Mouse (Mus musculus) embryonic facial prominence, embryonic 15.5 days (tissue): ENCODE results near the gene Matk. TPM values are rescaled to one million over a fixed set of nuclear protein-coding genes. Genes with fewer than 3 reads are reported as not detected.

Experiments
- ATAC-seq: fragments of 200-750 bp; cut with Nextera tagmentation; 2 replicates; pipeline ENCODE4 v1.8.0; 2017; ENCODE audit warnings: low read depth, moderate TSS enrichment; ENCODE audit not compliant: insufficient number of reproducible peaks, low FRiP score, low TSS enrichment
- H3K27ac ChIP-seq: fragments of 300-500 bp; sonication (generic); replicated peaks from 2 replicates; pipeline ENCODE4 v1.5.1; 2015; ENCODE audit warnings: mild to moderate bottlenecking, inconsistent platforms
- H3K27me3 ChIP-seq: fragments of 300-500 bp; sonication (generic); 2 replicates; pipeline ENCODE4 v1.6.1; 2015; ENCODE audit warnings: inconsistent platforms
- H3K36me3 ChIP-seq: fragments of 300-500 bp; sonication (generic); 2 replicates; pipeline ENCODE4 v1.6.1; 2015; ENCODE audit warnings: mild to moderate bottlenecking, inconsistent platforms
- H3K4me1 ChIP-seq: fragments of 300-500 bp; sonication (generic); 2 replicates; pipeline ENCODE4 v1.6.1; 2015; ENCODE audit warnings: inconsistent platforms
- H3K4me2 ChIP-seq: fragments of 300-500 bp; sonication (generic); replicated peaks from 2 replicates; pipeline ENCODE4 v1.6.1; 2015; ENCODE audit warnings: mild to moderate bottlenecking, inconsistent platforms
- H3K4me3 ChIP-seq: fragments of 300-500 bp; sonication (generic); replicated peaks from 2 replicates; pipeline ENCODE4 v1.5.1; 2015; ENCODE audit warnings: mild to moderate bottlenecking, inconsistent platforms
- H3K9ac ChIP-seq: fragments of 300-500 bp; sonication (generic); 2 replicates; pipeline ENCODE4 v1.6.1; 2015; ENCODE audit warnings: inconsistent platforms
- H3K9me3 ChIP-seq: fragments of 300-500 bp; sonication (generic); replicated peaks from 2 replicates; pipeline ENCODE4 v1.6.1; 2016; ENCODE audit warnings: inconsistent platforms
- WGBS: fragments of 180-500 bp; shearing (Covaris S2); methylation state at CpG from one replicate; pipeline ENCODE4 v1.1.7; 2015; 5-methylcytosine and 5-hydroxymethylcytosine counted together
- polyA plus RNA-seq: library from polyadenylated mRNA; unstranded; fragments of >200 nt; fragmentation: Nextera tagmentation; extraction: Ambion mirVana; gene quantifications from 2 replicates; pipeline ENCODE4 v1.2.1, GENCODE M21; 2015

Gene Matk
- polyA plus RNA-seq, 1 experiment from 2014 or later, result 9.1 TPM

DNA sequence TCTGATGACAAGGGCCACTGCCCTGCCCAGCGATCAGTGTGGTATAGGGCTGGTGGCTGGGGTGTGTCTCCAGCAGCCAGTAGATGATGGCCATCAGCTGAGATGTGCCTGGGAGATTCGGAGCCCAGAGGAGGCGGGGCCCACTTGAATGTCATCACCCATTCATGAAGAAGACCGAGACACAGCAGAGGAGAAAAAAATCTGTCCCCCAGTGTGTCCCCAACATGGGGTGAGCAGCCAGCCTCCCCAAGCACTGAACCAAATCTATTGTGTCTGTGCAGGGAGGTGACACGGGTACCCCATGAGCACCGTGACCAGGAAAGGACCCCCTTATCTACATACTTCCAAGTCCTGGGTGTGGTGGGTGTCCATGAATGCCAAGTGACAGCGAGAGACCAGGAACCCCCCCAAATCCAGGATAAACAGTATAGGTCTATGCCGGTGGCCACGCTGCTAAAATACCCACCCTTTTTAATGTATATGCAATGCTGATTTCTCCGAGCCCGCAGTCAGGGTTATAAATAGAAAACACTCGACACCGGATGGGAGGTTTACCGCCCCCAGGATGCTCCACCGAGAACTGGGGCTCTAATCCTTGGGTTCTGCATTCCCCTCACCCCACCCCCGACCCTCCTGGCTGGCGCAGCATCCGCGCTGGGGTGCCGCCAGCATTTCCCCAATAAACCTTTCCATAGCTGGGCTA is 22.8 kb upstream of the Matk start:
- no peaks in the 10 kb centered on the region for H3K9me3 ChIP-seq
- ATAC-seq, result no peak
- no peaks in the 10 kb centered on the region for H3K36me3 ChIP-seq
- WGBS, result 12% methylated on average over 20 of the region's 20 CpGs
- no peak overlapping the region for H3K27ac ChIP-seq
- H3K27me3 ChIP-seq, result peaks cover 35% of the 10 kb centered on the region
- H3K4me2 ChIP-seq, result peak overlapping the region; percentile 34
- no peak overlapping the region for H3K9ac ChIP-seq
- H3K4me1 ChIP-seq, result peaks cover 25% of the 10 kb centered on the region
- H3K4me3 ChIP-seq, result peak overlapping the region; percentile 15

DNA sequence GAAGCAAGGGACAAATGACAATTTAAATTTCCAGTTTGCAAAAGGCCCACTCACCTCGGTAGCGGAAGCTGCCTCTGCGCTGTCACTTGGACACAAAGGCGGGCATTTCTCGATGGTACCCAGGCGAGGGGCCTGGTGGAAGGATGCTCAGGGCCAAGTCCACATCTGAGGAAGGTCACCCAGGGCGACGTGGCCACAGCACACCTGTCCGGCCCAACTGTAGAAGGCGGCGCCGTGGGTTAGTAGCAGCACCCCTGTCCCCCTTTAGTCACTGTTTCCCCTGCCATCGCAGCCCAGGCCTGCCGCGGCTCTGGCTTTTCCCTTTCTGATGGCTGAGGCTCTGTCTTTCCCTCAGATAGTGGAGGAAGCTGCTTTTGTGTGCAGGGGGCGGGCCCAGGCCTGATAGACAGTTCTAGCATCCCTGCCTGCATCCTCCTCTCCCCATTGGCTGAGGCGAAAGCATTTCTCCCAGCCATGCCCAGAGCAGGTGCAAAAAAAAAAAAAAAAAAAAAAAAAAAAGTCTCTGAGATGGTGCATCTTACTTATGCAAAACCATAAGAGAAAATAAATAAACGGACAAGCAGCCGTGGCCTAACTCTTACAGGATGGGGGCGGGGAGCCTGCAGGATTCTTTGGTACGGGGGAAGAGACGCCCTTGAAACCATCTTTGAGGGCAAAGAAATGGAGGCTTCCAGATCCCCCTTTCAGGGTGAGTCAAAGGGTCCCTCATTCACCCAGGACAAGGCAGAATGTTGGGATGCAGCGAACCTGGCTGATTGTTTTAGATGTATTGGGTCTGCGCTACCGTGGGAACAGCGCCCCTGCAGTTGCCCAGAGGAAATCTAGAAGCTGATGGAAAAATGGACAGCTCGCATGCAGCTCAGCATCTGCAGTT is 22.1 kb upstream of the Matk start, which contains the start of gene Atcay:
Atcay (minus strand) TSS at position 396 of the 895 bp plus-strand sequence.
- 7% methylated on average over 27 of the region's 27 CpGs for WGBS
- no peak within 1 kb of the TSS for H3K27ac ChIP-seq
- peaks cover 27% of the 10 kb centered on the region for H3K4me1 ChIP-seq
- H3K4me2 ChIP-seq, result peak within 1 kb of the TSS; percentile 34
- no peaks in the 10 kb centered on the region for H3K36me3 ChIP-seq
- no peak within 1 kb of the TSS for H3K9ac ChIP-seq
- no peaks in the 10 kb centered on the region for H3K9me3 ChIP-seq
- ATAC-seq, result no peak
- H3K4me3 ChIP-seq, result peak within 1 kb of the TSS; percentile 15
- peaks cover 35% of the 10 kb centered on the region for H3K27me3 ChIP-seq

DNA sequence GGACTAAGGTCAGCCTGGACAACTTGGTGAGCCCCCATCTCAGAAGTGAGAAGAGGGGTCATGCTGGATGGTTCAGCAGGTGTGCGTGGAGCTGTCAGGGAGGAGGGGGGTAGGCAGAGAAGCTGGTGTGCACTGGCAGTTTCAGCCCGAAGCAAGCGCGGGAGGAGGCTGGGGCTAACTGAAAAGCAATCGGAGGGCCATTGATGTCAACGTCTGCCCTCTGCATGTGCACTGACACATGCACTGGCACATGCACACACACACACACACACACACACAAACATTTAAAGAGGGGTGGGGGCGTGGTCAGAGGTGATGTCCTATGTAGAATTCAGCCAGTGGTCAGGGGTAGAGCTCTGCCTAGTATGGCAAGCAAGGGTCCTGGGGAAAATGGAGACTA is 21.3 kb upstream of the Matk start:
- no peak for ATAC-seq
- H3K36me3 ChIP-seq, result no peaks in the 10 kb centered on the region
- H3K9ac ChIP-seq, result no peak overlapping the region
- H3K4me2 ChIP-seq, result no peak overlapping the region
- no peak overlapping the region for H3K27ac ChIP-seq
- no peak overlapping the region for H3K4me3 ChIP-seq
- WGBS, result 50% methylated on average over 7 of the region's 7 CpGs
- peaks cover 33% of the 10 kb centered on the region for H3K4me1 ChIP-seq
- H3K27me3 ChIP-seq, result peaks cover 35% of the 10 kb centered on the region
- H3K9me3 ChIP-seq, result no peaks in the 10 kb centered on the region

DNA sequence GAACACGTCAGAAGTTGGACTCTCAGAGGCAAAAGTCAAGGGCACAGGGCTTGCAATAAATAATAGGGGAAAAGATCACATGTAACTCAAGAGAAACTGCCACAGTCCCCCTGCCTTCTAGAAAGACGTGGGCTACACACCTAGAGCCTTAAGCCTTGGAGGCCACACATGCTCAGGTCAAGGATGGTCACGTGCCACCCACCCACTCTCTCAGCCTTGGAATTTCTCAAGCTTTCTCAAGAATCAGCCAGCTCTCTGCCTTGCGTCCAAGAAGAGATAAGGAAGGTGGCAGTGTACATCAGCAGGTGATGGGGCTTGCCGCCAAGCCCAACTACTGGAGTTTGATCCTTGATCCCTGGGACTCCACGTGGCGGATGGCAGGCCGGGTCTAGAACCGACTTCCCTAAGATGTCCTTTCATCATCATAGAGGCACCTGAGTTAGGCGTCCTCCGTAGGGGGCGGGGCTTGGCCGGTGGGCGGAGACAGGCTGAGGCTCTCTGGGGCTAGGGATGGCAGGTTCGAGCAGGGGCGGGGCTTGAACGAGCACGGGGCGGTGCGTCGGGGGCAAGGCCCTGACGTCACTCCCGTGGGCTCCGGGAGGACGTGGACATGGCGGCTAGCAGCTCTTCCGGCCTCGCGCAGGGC is 20.0 kb upstream of the Matk start, which contains the start of gene Zfr2:
Zfr2 (plus strand) TSS at position 576 of the 646 bp plus-strand sequence.
- peak within 1 kb of the TSS; percentile 78 for H3K4me3 ChIP-seq
- 0 out of 2 replicates have a peak within 1 kb of the TSS, but pooled peaks have one; percentile 41 for H3K27ac ChIP-seq
- H3K9me3 ChIP-seq, result no peaks in the 10 kb centered on the region
- H3K27me3 ChIP-seq, result peaks cover 35% of the 10 kb centered on the region
- peak within 1 kb of the TSS; percentile 59 for H3K4me2 ChIP-seq
- ATAC-seq, result peak; percentile 87
- peaks cover 40% of the 10 kb centered on the region for H3K4me1 ChIP-seq
- peak within 1 kb of the TSS; percentile 77 for H3K9ac ChIP-seq
- WGBS, result 8% methylated on average over 29 of the region's 29 CpGs
- H3K36me3 ChIP-seq, result no peaks in the 10 kb centered on the region

DNA sequence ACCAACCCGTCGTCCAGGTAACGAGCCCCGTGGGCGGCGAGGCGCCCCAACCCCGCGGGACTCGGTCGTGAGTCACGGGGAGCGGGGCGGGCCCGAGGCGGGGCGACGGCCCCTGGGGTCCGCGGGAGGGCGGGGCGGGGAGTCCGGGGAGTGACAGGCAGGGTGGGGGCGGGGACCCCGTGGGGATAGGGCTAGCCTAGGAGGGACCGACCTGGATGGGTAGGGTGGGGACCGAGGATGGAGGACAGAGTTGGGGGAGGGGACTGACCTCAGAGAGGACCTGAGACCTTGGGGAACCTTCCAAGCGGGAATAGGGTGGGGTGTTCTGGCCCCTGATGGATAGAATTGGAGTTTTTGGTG is 19.5 kb upstream of the Matk start:
- H3K27me3 ChIP-seq, result peaks cover 35% of the 10 kb centered on the region
- under 1% methylated on average over 28 of the region's 28 CpGs for WGBS
- peaks cover 42% of the 10 kb centered on the region for H3K4me1 ChIP-seq
- H3K36me3 ChIP-seq, result no peaks in the 10 kb centered on the region
- ATAC-seq, result peak; percentile 71; the same call in 1 of the 2 replicates
- H3K4me2 ChIP-seq, result peak overlapping the region; percentile 59
- H3K4me3 ChIP-seq, result peak overlapping the region; percentile 78
- H3K9me3 ChIP-seq, result no peaks in the 10 kb centered on the region
- H3K27ac ChIP-seq, result 0 out of 2 replicates have a peak overlapping the region, but pooled peaks have one; percentile 41
- H3K9ac ChIP-seq, result peak overlapping the region; percentile 77

DNA sequence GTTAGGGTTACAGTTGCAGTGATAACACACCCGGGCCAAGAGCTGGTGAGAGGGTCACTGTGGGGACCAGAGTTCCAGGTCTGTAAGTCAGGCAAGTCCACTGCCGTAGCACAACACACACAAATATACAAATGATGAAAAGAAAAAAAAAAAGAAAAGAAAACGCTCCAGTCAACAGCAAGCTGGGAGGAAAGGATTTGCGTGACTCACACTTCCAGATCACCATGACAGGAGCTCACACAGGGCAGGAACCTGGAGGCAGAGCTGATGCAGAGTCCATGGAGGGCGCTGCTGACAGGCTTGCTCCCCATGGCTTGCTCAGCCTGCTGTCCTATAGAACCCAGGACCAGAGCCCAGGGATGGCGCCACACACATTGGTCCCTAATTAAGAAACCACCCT is 18.5 kb upstream of the Matk start:
- H3K4me3 ChIP-seq, result no peak overlapping the region
- 80% methylated on average over 6 of the region's 6 CpGs for WGBS

DNA sequence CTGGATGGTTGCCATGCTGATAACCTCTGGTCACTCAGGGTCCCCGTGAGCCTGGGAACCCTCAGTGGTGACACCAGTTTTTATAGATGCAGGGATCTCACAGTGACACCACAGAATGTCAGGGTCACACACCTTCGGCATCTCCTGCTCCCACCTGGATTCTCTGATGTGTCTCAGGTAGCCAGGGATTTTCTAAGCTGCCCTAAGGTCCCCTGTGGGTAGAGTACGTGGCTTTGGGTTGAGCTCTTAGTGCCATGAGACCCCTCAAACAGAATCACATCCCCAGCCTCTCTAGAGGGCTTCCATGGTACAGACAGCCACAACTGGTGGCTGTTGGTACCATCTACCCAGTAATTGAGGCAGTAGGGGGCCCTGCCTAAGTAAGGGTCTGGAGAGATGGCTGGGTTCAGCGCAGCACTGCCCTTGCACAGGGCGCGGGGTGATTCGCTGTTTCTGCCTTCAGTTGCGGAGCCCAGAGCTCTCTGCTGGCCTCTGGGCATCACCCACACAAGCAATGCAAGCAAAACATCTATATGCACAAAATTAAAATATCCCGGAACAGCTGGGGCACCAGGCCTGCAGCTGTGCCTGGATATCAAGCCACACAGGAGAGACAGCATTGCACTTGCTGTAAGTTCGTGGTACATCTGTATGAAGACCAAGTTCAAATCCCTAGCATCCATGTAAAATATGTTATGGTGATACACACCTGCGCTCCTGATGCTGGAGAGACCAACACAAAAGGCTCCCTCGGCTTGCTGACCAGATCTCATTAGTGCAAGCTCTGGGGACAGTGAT is 16.1 kb upstream of the Matk start:
- H3K27me3 ChIP-seq, result peaks cover 34% of the 10 kb centered on the region

More for the DNA sequence above, 18.5 kb upstream of the Matk start:
- Histone ChIP-seq H3K4me1 (peaks cover 42% of the 10 kb centered on the region), H3K27me3 (peaks cover 35% of the 10 kb centered on the region), H3K9me3 (no peaks in the 10 kb centered on the region), H3K27ac (no peak overlapping the region), H3K36me3 (no peaks in the 10 kb centered on the region), H3K4me2 (no peak overlapping the region), H3K9ac (no peak overlapping the region)
- no peak for ATAC-seq

DNA sequence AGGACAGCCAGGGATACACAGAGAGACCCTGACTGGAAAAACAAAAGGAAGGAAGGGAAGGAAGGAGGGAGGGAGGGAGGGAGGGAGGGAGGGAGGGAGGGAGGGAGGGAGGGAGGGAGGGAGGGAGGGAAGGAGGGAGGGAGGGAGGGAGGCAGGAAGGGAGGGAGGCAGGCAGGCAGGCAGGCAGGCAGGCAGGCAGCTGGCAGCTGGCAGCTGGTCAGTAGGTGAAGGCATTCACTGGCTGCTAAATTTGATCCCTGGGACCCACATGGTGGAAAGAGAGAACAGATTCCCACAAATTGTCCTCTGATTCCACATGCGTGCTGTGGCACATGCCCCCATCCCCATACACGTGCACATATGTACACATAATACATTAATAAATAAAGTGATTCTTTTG is 14.1 kb upstream of the Matk start:
- peaks cover 38% of the 10 kb centered on the region for H3K27me3 ChIP-seq
- WGBS, result 87% methylated on average over 2 of the region's 2 CpGs
- no peak overlapping the region for H3K4me3 ChIP-seq
- H3K4me2 ChIP-seq, result no peak overlapping the region
- no peak for ATAC-seq
- H3K9me3 ChIP-seq, result no peaks in the 10 kb centered on the region
- H3K36me3 ChIP-seq, result no peaks in the 10 kb centered on the region
- H3K27ac ChIP-seq, result no peak overlapping the region
- peaks cover 33% of the 10 kb centered on the region for H3K4me1 ChIP-seq
- no peak overlapping the region for H3K9ac ChIP-seq

More for the DNA sequence above, 16.1 kb upstream of the Matk start:
- WGBS, result 78% methylated on average over 12 of the region's 12 CpGs
- Histone ChIP-seq H3K36me3 (no peaks in the 10 kb centered on the region), H3K9me3 (no peaks in the 10 kb centered on the region), H3K27ac (no peak overlapping the region), H3K4me3 (no peak overlapping the region), H3K4me1 (peaks cover 41% of the 10 kb centered on the region), H3K9ac (no peak overlapping the region), H3K4me2 (no peak overlapping the region)
- no peak for ATAC-seq

DNA sequence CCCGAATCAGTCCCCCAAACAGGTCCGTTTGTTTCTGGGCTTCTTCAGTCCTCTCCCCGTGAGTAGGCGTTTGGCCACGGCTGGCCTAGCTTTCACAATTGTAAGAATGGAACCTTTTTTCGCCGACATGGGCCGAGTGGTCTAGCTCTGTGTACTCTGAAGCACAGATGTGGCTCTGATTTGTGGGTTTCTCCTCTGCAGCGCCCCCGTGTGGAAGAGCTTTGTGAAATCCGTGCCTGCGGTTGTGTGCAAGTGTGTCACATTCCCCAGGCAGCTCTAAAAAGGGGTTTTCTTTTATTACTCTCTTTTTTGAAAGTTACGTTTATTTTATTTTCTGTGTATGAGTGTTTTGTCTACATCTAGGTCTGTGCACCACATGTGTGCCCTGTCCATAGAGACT is 11.9 kb upstream of the Matk start:
- H3K27me3 ChIP-seq, result peaks cover 44% of the 10 kb centered on the region
- ATAC-seq, result no peak
- 23% methylated on average over 13 of the region's 13 CpGs for WGBS

DNA sequence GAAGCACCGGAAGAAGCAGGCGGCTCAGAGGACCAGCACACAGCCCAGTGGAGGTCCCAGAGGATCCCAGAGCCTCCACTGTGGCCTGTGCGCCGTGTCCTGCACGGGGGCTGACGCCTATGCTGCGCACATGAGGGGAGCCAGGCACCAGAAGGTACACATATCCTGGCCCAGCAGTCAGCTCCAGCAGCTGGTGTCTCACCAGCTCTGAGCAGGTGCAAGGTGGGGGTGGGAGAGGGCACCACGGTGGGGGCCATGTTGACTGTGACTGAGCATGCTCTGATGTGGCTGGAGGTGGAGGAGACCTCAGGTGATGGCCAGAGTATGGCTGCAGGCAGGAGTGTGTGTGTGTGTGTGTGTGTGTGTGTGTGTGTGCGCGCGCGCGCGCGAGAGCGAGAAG is 10.7 kb upstream of the Matk start:
- ATAC-seq, result no peak
- WGBS, result 88% methylated on average over 16 of the region's 16 CpGs
- Histone ChIP-seq H3K27me3 (peaks cover 44% of the 10 kb centered on the region), H3K4me2 (no peak overlapping the region), H3K4me1 (peaks cover 20% of the 10 kb centered on the region), H3K9ac (no peak overlapping the region), H3K9me3 (no peaks in the 10 kb centered on the region), H3K4me3 (no peak overlapping the region), H3K36me3 (no peaks in the 10 kb centered on the region), H3K27ac (no peak overlapping the region)

More for the DNA sequence above, 11.9 kb upstream of the Matk start:
- Histone ChIP-seq H3K36me3 (no peaks in the 10 kb centered on the region), H3K4me1 (peaks cover 24% of the 10 kb centered on the region), H3K27ac (no peak overlapping the region), H3K4me3 (no peak overlapping the region), H3K9me3 (no peaks in the 10 kb centered on the region), H3K4me2 (no peak overlapping the region), H3K9ac (no peak overlapping the region)
